ENCODE assay signal across 34 mouse cellular contexts in genomic region chr3:128043709-128044108, GRCm38 (mm10).
"Had no signal": no experiment of that assay in that cellular context is flagged by ENCODE, and none has a peak within 500 bp of the region (broad histone marks: within the 10 kb centered on the region; RNA-seq: fewer than 3 reads in every experiment).

No protein-coding gene starts in this region.

- ATAC-seq: hindbrain, embryonic 16.5 days; hindbrain, postnatal 0 days; inflammation-experienced regulatory T-cells, adult 6 months; intestine, embryonic 15.5 days; intestine, embryonic 16.5 days; intestine, postnatal 0 days had no signal

- H3K4me3 ChIP-seq: heart, adult 2 months; heart, embryonic 10.5 days; heart, embryonic 12.5 days; heart, embryonic 13.5 days; heart, embryonic 15.5 days; hindbrain, embryonic 10.5 days; hindbrain, embryonic 12.5 days; hindbrain, embryonic 13.5 days; hindbrain, embryonic 15.5 days; intestine, embryonic 15.5 days; kidney, embryonic 15.5 days; layer of hippocampus, adult 2 months had no signal

- H3K4me2 ChIP-seq: heart, embryonic 11.5 days; heart, embryonic 12.5 days; heart, embryonic 13.5 days; heart, embryonic 15.5 days; hindbrain, embryonic 12.5 days; hindbrain, embryonic 13.5 days; hindbrain, embryonic 14.5 days; hindbrain, embryonic 15.5 days; intestine, embryonic 15.5 days; kidney, embryonic 15.5 days had no signal

- H3K27me3 ChIP-seq: heart, embryonic 12.5 days; heart, embryonic 13.5 days; heart, embryonic 15.5 days; hindbrain, embryonic 12.5 days; hindbrain, embryonic 13.5 days; hindbrain, embryonic 15.5 days; intestine, embryonic 15.5 days; kidney, embryonic 15.5 days had no signal

- H3K4me1 ChIP-seq: hindbrain, embryonic 10.5 days; hindbrain, embryonic 12.5 days; hindbrain, embryonic 15.5 days had no signal

- H3K27ac ChIP-seq: heart, adult 2 months; heart, embryonic 10.5 days; heart, embryonic 13.5 days; heart, embryonic 15.5 days; hindbrain, embryonic 10.5 days; hindbrain, embryonic 12.5 days; hindbrain, embryonic 13.5 days; hindbrain, embryonic 14.5 days; hindbrain, embryonic 15.5 days; hindbrain, postnatal 0 days; intestine, embryonic 15.5 days; kidney, embryonic 15.5 days; layer of hippocampus, adult 2 months had no signal

- H3K9ac ChIP-seq: heart, embryonic 12.5 days; heart, embryonic 13.5 days; heart, embryonic 15.5 days; hindbrain, embryonic 12.5 days; hindbrain, embryonic 13.5 days; hindbrain, embryonic 14.5 days; hindbrain, embryonic 15.5 days; intestine, embryonic 15.5 days; kidney, embryonic 15.5 days had no signal

- H3K9me3 ChIP-seq: heart, embryonic 10.5 days; heart, embryonic 12.5 days; heart, embryonic 15.5 days; hindbrain, embryonic 10.5 days; hindbrain, embryonic 12.5 days; hindbrain, embryonic 15.5 days; intestine, embryonic 15.5 days; kidney, embryonic 15.5 days had no signal

- H3K36me3 ChIP-seq: heart, embryonic 10.5 days; heart, embryonic 12.5 days; heart, embryonic 13.5 days; heart, embryonic 15.5 days; hindbrain, embryonic 10.5 days; hindbrain, embryonic 12.5 days; hindbrain, embryonic 13.5 days; hindbrain, embryonic 15.5 days; intestine, embryonic 15.5 days; kidney, embryonic 15.5 days had no signal

- DNase-seq: heart, adult 2 months; heart, postnatal 10 days; heart, postnatal 14 days; heart, postnatal 36 days; heart, postnatal 4 days; kidney, adult 11 months; kidney, adult 18-20 months; kidney, adult 2 months; kidney, adult 9 months; kidney, postnatal 10 days; kidney, postnatal 14 days; kidney, postnatal 25 days; kidney, postnatal 36 days; kidney, postnatal 4 days; layer of hippocampus, adult 9-11 months; layer of hippocampus, postnatal 36 days had no signal
